25 mouse cellular contexts compared by ENCODE assay signal in genomic region chr2:15087308-15087707, GRCm38 (mm10).
"Had no signal": no experiment of that assay in that cellular context is flagged by ENCODE, and none has a peak within 500 bp of the region (broad histone marks: within the 10 kb centered on the region; RNA-seq: fewer than 3 reads in every experiment).

No protein-coding gene starts in this region.

- H3K4me1 ChIP-seq: heart, embryonic 13.5 days; heart, embryonic 15.5 days; hindbrain, embryonic 13.5 days; hindbrain, embryonic 15.5 days; kidney, embryonic 15.5 days; limb, embryonic 13.5 days had no signal

- DNase-seq: forebrain, postnatal 0 days; gastrocnemius, postnatal 14 days; gastrocnemius, postnatal 36 days; heart, adult 11 months; heart, adult 2 months; heart, postnatal 14 days; heart, postnatal 36 days; kidney, adult 11 months; kidney, adult 2 months; kidney, adult 9 months; kidney, postnatal 14 days; kidney, postnatal 36 days; layer of hippocampus, adult 9-11 months; layer of hippocampus, postnatal 36 days; left cerebral cortex, postnatal 4 days had no signal

- H3K27me3 ChIP-seq: heart, embryonic 13.5 days; heart, embryonic 15.5 days; hindbrain, embryonic 13.5 days; hindbrain, embryonic 15.5 days; kidney, embryonic 15.5 days; limb, embryonic 13.5 days had no signal

- H3K27ac ChIP-seq: heart, adult 2 months; heart, embryonic 13.5 days; heart, embryonic 15.5 days; hindbrain, embryonic 13.5 days; hindbrain, embryonic 15.5 days; hindbrain, postnatal 0 days; kidney, embryonic 15.5 days; kidney, postnatal 0 days; limb, embryonic 13.5 days had no signal

- H3K4me3 ChIP-seq: heart, adult 2 months; heart, embryonic 13.5 days; heart, embryonic 15.5 days; hindbrain, embryonic 13.5 days; hindbrain, embryonic 15.5 days; kidney, embryonic 15.5 days; limb, embryonic 13.5 days had no signal

- ATAC-seq: forebrain, postnatal 0 days; hindbrain, postnatal 0 days; intestine, embryonic 16.5 days had no signal

- H3K9me3 ChIP-seq: heart, embryonic 13.5 days; heart, embryonic 15.5 days; hindbrain, embryonic 13.5 days; hindbrain, embryonic 15.5 days; kidney, embryonic 15.5 days had no signal

- H3K4me2 ChIP-seq: heart, embryonic 11.5 days; heart, embryonic 13.5 days; heart, embryonic 15.5 days; hindbrain, embryonic 13.5 days; hindbrain, embryonic 15.5 days; kidney, embryonic 15.5 days; limb, embryonic 13.5 days had no signal

- H3K9ac ChIP-seq: forebrain, postnatal 0 days; heart, embryonic 13.5 days; heart, embryonic 15.5 days; hindbrain, embryonic 13.5 days; hindbrain, embryonic 15.5 days; kidney, embryonic 15.5 days; limb, embryonic 13.5 days had no signal
